Mouse (Mus musculus) heart, embryonic 12.5 days (tissue): Measurements from ENCODE around the gene Itga1. TPM values are rescaled to one million over a fixed set of nuclear protein-coding genes. Genes with fewer than 3 reads are reported as not detected.

ENCODE experiments used
- ATAC-seq: fragments of 200-750 bp; cut with Nextera tagmentation; 2 replicates; pipeline ENCODE4 v1.8.0; 2017; ENCODE audit warnings: moderate TSS enrichment, moderate library complexity; ENCODE audit not compliant: insufficient number of reproducible peaks, low FRiP score
- H3K27ac ChIP-seq: fragments of 300-500 bp; sonication (generic); 2 replicates; pipeline ENCODE4 v1.5.1; 2016; ENCODE audit warnings: mild to moderate bottlenecking, moderate library complexity; ENCODE audit not compliant: poor library complexity, severe bottlenecking
- H3K27me3 ChIP-seq: fragments of 300-500 bp; sonication (generic); replicated peaks from 2 replicates; pipeline ENCODE4 v1.6.1; 2016; ENCODE audit warnings: mild to moderate bottlenecking, moderate library complexity
- H3K36me3 ChIP-seq: fragments of 300-500 bp; sonication (generic); 2 replicates; pipeline ENCODE4 v1.6.1; 2016; ENCODE audit warnings: mild to moderate bottlenecking, moderate library complexity
- H3K4me1 ChIP-seq: fragments of 300-500 bp; sonication (generic); replicated peaks from 2 replicates; pipeline ENCODE4 v1.6.1; 2016; ENCODE audit warnings: mild to moderate bottlenecking
- H3K4me2 ChIP-seq: fragments of 300-500 bp; sonication (generic); 2 replicates; pipeline ENCODE4 v1.6.1; 2016; ENCODE audit warnings: mild to moderate bottlenecking, moderate library complexity
- H3K4me3 ChIP-seq: fragments of 300-500 bp; sonication (generic); 2 replicates; pipeline ENCODE4 v1.5.1; 2016; ENCODE audit warnings: mild to moderate bottlenecking
- H3K9ac ChIP-seq: fragments of 300-500 bp; sonication (generic); 2 replicates; pipeline ENCODE4 v1.6.1; 2016; ENCODE audit warnings: mild to moderate bottlenecking, moderate library complexity
- H3K9me3 ChIP-seq: fragments of 300-500 bp; sonication (generic); replicated peaks from 2 replicates; pipeline ENCODE4 v1.6.1; 2016; ENCODE audit warnings: mild to moderate bottlenecking, moderate library complexity
- WGBS: fragments of 180-500 bp; shearing (Covaris S2); methylation state at CpG from one replicate; pipeline ENCODE4 v1.1.7; 2016; 5-methylcytosine and 5-hydroxymethylcytosine counted together
- polyA plus RNA-seq: library from polyadenylated mRNA; unstranded; fragments of >200 nt; fragmentation: Nextera tagmentation; extraction: Ambion mirVana; gene quantifications from 2 replicates; pipeline ENCODE4 v1.2.1, GENCODE M21; 2016

Gene Itga1
- polyA plus RNA-seq, 1 experiment from 2014 or later, result 33.0 TPM

DNA sequence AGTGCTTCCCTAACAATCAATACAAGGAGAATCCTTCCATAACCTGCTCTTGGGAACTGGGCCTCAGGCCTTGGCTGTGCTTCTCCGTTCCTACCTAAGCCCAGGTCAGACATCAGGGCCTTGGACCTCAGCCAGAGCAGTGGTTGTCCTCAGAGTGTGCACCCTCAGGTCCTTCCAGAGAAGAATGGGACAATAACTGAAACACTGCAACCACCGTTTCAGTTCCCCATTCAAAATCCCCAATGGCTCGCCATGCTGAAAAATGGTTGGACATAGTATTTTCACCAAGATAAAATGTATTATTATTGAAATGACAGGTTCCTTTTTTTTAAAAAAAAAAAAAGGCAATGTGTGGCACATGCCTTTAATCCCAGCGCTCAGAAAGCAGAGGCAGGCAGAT, 81.0 kb downstream of the Itga1 start:
- Histone ChIP-seq H3K4me1 (peaks cover 60% of the 10 kb centered on the region), H3K9me3 (no peaks in the 10 kb centered on the region), H3K36me3 (no peaks in the 10 kb centered on the region), H3K27ac (peak overlapping the region; percentile 89), H3K9ac (no peak overlapping the region), H3K4me3 (no peak overlapping the region), H3K27me3 (no peaks in the 10 kb centered on the region), H3K4me2 (no peak overlapping the region)
- ATAC-seq, result no peak
- WGBS, result 82% methylated on average over 4 of the region's 4 CpGs

DNA sequence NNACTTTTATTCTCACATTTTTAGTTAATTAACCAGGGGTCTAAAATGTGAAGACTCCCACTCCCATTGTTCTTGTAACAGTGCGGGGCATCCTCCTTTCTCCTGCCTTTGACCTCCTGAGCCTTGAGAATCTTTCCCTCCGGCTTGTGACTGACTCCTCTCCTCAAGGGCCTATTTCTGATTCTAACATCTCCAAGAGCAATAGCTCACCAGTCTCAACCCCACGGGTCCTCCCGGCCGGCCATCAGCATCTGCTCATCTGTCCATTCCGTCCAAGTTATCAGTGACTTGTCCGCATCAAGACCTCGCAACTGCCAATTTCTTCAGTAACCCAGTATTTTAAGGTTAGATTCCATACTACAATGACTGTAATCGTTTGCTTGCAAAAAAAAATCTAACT, 84.2 kb downstream of the Itga1 start:
- peaks cover 69% of the 10 kb centered on the region for H3K4me1 ChIP-seq
- no peak overlapping the region for H3K27ac ChIP-seq

DNA sequence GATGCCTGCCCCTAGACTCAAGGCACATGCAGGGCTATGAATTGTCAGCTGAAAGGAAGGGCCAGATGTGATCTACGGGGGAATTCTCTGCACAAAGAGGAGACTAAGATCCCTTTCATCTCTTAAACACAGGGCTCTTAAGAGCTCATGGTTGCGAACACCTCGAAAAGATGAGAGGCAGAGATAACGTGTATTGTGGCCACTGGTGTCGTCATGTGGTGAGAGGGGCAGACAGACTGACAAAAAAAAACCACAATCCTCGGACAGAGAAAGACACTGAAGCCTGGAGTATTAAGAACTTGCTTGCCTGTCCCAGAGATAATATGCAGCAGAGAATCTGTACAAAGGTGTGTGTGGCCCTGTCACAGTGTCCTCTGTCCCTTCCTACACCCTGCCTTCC, 90.2 kb downstream of the Itga1 start:
- no peak overlapping the region for H3K27ac ChIP-seq
- no peaks in the 10 kb centered on the region for H3K9me3 ChIP-seq
- H3K9ac ChIP-seq, result no peak overlapping the region
- H3K27me3 ChIP-seq, result no peaks in the 10 kb centered on the region
- H3K36me3 ChIP-seq, result peaks cover 18% of the 10 kb centered on the region; the same call in 1 of the 2 replicates
- WGBS, result 40% methylated on average over 6 of the region's 6 CpGs
- H3K4me3 ChIP-seq, result no peak overlapping the region
- no peak for ATAC-seq
- H3K4me2 ChIP-seq, result no peak overlapping the region
- peaks cover 37% of the 10 kb centered on the region for H3K4me1 ChIP-seq

More for the DNA sequence above, 84.2 kb downstream of the Itga1 start:
- no peak for ATAC-seq
- H3K9ac ChIP-seq, result no peak overlapping the region
- H3K9me3 ChIP-seq, result no peaks in the 10 kb centered on the region
- WGBS, result 87% methylated on average over 9 of the region's 9 CpGs
- H3K36me3 ChIP-seq, result 0 out of 2 replicates have a peak, but pooled peaks cover 4% of the 10 kb centered on the region
- no peak overlapping the region for H3K4me3 ChIP-seq
- no peak overlapping the region for H3K4me2 ChIP-seq
- no peaks in the 10 kb centered on the region for H3K27me3 ChIP-seq

DNA sequence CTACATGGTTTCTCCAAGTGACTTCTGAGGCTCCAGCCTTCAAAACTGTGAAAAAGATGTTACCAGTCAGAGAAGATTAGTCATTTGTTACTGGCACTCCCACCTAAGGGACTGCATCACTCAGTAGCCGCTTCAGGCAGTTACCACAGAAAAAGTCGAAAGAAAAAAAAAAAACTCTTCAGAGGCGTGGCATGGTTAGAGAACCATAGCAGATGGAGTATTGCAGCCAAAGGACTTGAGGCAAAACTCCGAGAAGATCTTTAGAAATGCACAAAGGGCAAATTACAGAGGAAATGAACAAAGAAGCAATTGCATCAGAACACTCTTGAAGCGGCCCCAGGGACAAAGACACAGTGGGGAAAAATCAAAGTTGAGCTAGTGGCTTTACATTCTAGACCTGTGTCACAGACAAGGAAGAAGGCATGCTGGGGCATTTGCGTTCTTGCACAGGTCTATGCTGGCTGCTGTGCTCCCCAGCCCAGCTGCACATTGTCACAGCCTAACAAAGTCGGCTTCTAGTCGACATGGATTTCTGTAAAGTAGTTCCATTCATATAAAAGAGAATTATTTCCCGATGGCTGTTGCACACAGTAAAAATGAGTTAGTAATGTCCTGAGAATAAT, 95.4 kb downstream of the Itga1 start:
- Histone ChIP-seq H3K27me3 (no peaks in the 10 kb centered on the region), H3K4me1 (peaks cover 38% of the 10 kb centered on the region), H3K9me3 (no peaks in the 10 kb centered on the region), H3K27ac (peak overlapping the region; percentile 90), H3K4me2 (no peak overlapping the region), H3K36me3 (peaks cover 14% of the 10 kb centered on the region; the same call in 1 of the 2 replicates), H3K4me3 (no peak overlapping the region), H3K9ac (peak overlapping the region; percentile 48; the same call in 1 of the 2 replicates)
- no peak for ATAC-seq
- WGBS, result 55% methylated on average over 9 of the region's 9 CpGs

DNA sequence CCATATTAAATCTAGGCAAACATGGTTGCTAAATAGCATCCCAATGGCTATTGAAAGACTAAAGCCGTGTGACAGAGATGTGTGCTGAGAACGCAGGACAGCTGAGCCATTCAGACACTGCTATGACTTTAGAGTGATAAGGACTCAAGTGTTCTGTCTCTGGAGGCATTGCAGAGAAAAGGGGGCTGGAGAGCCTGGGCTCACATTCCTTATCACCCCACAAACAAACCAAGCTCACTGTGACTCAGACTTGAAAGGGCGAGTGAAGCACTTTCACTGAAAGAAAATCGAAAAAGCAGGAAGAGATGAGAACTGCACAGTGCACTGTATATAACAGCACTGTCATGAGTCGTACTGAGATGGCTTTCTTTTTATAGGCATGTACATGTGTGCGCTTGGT, 96.4 kb downstream of the Itga1 start:
- peak overlapping the region; percentile 90 for H3K27ac ChIP-seq
- H3K4me2 ChIP-seq, result peak overlapping the region; percentile 28; the same call in 1 of the 2 replicates
- peaks cover 13% of the 10 kb centered on the region for H3K36me3 ChIP-seq
- H3K9me3 ChIP-seq, result no peaks in the 10 kb centered on the region
- ATAC-seq, result peak; percentile 59
- no peak overlapping the region for H3K4me3 ChIP-seq
- peaks cover 38% of the 10 kb centered on the region for H3K4me1 ChIP-seq
- no peaks in the 10 kb centered on the region for H3K27me3 ChIP-seq
- WGBS, result 10% methylated on average over 6 of the region's 6 CpGs
- H3K9ac ChIP-seq, result no peak overlapping the region

DNA sequence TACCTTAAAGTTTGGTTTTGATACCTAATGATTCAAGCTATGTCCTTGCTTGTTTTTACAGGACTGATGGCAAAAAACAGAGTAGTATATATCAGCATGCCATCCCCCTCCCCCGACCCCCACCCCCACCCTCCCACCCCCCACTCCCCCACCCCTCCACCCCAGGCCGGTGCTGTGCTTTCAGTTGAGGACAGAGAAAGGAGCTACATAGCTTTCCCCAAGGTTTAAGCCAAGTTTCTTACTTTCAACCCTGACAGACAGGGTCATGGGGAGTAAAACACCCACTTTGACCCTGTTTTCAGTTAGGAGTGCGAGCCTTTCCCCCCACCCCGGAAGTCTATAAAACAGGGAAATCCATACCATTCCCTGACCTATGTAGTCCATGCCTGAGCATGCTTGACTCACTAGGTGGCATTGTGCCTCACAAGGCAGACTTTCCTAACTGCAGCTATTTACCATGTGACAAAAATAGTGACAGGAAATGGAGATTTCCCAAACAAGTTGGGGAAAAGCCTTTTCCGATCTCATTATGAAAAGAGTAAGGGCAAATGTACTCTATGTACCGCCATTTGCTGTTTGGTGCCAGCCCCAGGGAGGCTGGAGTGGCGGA, 98.2 kb downstream of the Itga1 start:
- WGBS, result 25% methylated on average over 7 of the region's 7 CpGs
- Histone ChIP-seq H3K9me3 (peaks cover 3% of the 10 kb centered on the region; the same call in 1 of the 2 replicates), H3K9ac (peak overlapping the region; percentile 12; the same call in 1 of the 2 replicates), H3K27ac (no peak overlapping the region), H3K4me2 (peak overlapping the region; percentile 13; the same call in 1 of the 2 replicates), H3K4me3 (no peak overlapping the region), H3K36me3 (peaks cover 14% of the 10 kb centered on the region), H3K27me3 (no peaks in the 10 kb centered on the region), H3K4me1 (peaks cover 38% of the 10 kb centered on the region)
- ATAC-seq, result 0 out of 2 replicates have a peak, but pooled peaks have one; percentile 36

DNA sequence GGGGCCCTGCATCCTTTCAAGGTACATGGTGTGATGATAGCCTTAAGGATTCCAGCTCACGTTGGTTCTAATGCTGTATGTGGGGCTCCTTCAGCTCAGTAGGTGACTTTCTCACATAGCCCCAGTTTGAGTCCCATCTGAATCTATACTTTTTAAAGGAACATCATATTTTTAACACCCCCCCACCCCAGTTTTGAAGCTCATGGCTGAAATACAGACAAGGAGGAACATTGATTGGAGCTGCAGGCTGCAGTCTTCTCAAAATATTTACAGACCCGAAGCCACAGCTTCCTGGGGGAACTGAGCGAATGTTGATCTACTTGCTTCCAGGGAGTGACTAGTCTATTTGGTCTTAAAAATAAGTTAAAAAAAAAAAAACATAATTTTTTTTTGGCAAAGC, 98.9 kb downstream of the Itga1 start:
- H3K4me2 ChIP-seq, result no peak overlapping the region
- peaks cover 38% of the 10 kb centered on the region for H3K4me1 ChIP-seq
- H3K9me3 ChIP-seq, result peaks cover 3% of the 10 kb centered on the region; the same call in 1 of the 2 replicates
- peaks cover 15% of the 10 kb centered on the region for H3K36me3 ChIP-seq
- H3K27me3 ChIP-seq, result no peaks in the 10 kb centered on the region
- 61% methylated on average over 3 of the region's 3 CpGs for WGBS
- H3K27ac ChIP-seq, result peak overlapping the region; percentile 12; the same call in 1 of the 2 replicates
- no peak for ATAC-seq
- no peak overlapping the region for H3K4me3 ChIP-seq
- H3K9ac ChIP-seq, result no peak overlapping the region

DNA sequence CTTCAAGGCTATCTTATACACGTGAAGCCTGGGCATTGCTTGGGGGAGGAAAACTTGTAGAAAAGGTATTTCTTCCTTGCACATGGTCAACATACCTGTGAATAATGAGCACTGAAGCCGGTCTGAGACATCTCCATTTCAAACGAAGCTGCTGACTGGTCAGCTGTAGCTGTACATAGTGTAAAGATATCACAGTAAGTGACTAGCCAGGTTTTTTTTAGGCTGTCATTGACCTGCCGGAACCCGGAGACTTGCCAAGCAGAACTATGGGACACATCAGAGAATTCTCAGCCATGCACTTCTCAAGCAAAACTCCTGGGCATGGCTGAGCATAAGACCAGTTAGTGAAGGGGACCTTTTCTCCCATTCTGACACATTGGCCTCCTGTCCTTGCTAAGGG, 99.6 kb downstream of the Itga1 start:
- WGBS, result 37% methylated on average over 5 of the region's 5 CpGs
- Histone ChIP-seq H3K27ac (peak overlapping the region; percentile 12), H3K27me3 (no peaks in the 10 kb centered on the region), H3K9ac (no peak overlapping the region), H3K36me3 (peaks cover 19% of the 10 kb centered on the region), H3K4me3 (no peak overlapping the region), H3K4me1 (peaks cover 38% of the 10 kb centered on the region), H3K9me3 (peaks cover 3% of the 10 kb centered on the region; the same call in 1 of the 2 replicates), H3K4me2 (no peak overlapping the region)
- ATAC-seq, result no peak

DNA sequence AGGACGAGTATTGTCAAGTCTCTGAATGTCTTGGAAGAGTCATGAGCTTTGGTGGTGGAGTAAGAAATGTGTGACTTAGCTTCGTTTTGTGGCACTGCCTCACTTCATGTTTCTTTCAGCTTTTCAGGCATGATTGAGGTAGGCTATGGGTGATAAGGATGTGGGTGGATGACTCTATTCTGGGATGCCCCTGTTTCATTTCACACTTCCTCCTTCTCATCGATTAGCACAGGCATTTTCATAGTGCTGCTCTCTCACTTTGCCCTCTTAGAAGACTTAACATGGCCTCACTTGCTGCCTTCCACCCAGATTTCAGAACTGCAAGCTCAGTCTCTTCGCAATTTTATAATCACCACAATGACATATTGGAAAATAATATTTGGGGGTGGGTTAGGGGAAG, 102.2 kb downstream of the Itga1 start:
- peaks cover 3% of the 10 kb centered on the region; the same call in 1 of the 2 replicates for H3K9me3 ChIP-seq
- H3K27ac ChIP-seq, result no peak overlapping the region
- H3K4me1 ChIP-seq, result peaks cover 22% of the 10 kb centered on the region
- no peak for ATAC-seq
- WGBS, result 80% methylated on average over 4 of the region's 4 CpGs
- H3K4me3 ChIP-seq, result no peak overlapping the region
- H3K27me3 ChIP-seq, result no peaks in the 10 kb centered on the region
- no peak overlapping the region for H3K9ac ChIP-seq
- no peak overlapping the region for H3K4me2 ChIP-seq
- peaks cover 25% of the 10 kb centered on the region for H3K36me3 ChIP-seq

DNA sequence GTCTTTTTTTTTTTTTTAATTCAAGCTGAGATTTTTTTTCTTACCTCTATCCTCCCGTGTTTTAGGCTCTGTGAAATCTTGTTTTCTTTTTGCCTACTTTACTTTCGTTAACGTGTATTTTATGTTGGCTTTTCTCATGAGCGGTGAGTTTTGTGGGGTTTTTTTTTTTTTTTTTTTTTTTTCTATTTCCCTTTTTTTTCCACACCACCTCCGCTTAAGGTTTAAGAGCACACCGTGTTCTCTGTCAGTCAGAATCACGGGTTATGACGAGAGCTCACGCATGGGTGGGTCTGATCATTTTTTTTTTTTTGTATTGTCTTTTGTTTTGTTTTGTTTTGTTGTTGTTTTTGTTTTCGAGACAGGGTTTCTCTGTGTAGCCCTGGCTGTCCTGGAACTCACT, 103.7 kb downstream of the Itga1 start:
- 89% methylated on average over 10 of the region's 10 CpGs for WGBS
- Histone ChIP-seq H3K9me3 (peaks cover 3% of the 10 kb centered on the region; the same call in 1 of the 2 replicates), H3K27me3 (no peaks in the 10 kb centered on the region), H3K4me1 (peaks cover 14% of the 10 kb centered on the region), H3K4me3 (no peak overlapping the region), H3K36me3 (peaks cover 35% of the 10 kb centered on the region), H3K9ac (no peak overlapping the region), H3K27ac (no peak overlapping the region), H3K4me2 (no peak overlapping the region)
- no peak for ATAC-seq

DNA sequence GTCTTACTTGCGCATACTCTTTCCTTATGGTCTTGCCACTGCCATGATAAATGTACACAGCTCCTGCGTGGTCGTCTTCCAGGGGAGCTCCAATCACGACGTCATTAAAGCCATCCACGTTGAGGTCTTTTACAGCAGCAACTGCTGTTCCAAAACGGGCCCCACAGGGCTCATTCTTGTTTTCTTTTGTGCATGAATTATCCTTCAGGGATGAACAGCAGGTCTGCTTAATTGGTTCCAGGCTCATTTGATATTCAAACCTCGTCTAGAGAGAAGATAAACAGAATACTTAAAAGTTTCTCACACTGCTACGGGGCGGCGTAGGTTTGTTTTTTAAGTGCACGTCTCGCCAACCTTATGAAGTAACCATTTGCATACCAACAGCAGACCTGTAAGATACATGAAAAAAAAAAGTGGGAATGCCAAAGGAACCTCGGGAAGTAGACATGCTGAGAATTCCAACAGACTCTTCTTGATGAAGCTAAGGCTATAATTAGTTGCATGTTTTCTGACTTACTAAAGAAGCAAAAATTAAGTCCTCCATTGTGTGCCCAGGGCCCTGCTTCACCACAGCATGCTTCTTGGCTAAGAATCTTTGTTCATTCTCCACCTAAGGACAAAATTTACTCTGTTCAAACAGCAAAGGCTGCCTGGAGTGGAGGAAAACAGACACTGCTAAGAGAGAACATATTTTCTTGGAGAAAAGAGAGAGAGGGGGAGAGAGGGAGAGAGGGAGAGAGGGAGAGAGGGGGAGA, 109.3 kb downstream of the Itga1 start:
- Histone ChIP-seq H3K27ac (no peak overlapping the region), H3K27me3 (no peaks in the 10 kb centered on the region), H3K4me3 (no peak overlapping the region), H3K36me3 (peaks cover 49% of the 10 kb centered on the region), H3K9ac (no peak overlapping the region), H3K4me1 (peaks cover 13% of the 10 kb centered on the region), H3K4me2 (no peak overlapping the region), H3K9me3 (no peaks in the 10 kb centered on the region)
- no peak for ATAC-seq
- 64% methylated on average over 14 of the region's 14 CpGs for WGBS
